Mouse (Mus musculus) left cerebral cortex, postnatal 36 days (tissue): ENCODE measurements around the gene Mpv17l2. TPM values are rescaled to one million over a fixed set of nuclear protein-coding genes. Genes with fewer than 3 reads are reported as not detected.
A peak's percentile ranks its signal among the peaks of the same experiment; 100 is the strongest.

ENCODE experiments used
- DNase-seq, 2 experiments: peaks; one replicate each; pipeline ENCODE4 v3.0.0; 2021 to 2022; ENCODE audit warnings: low spot score in 2 of 2, mixed read lengths in 1 of 2
- intact Hi-C: fragments of 180-260 bp; cut with DNase I; formaldehyde crosslinking; loops from one replicate; pipeline ENCODE4 v1.15.1; 2025
- total RNA-seq, 2 experiments: library from RNA; stranded (reverse); gene quantifications; 2 replicates each; pipeline ENCODE4 v1.2.3; 2021

The Mpv17l2 gene
- total RNA-seq, 2 experiments from 2014 or later: 33.9 to 41.5 TPM

DNA sequence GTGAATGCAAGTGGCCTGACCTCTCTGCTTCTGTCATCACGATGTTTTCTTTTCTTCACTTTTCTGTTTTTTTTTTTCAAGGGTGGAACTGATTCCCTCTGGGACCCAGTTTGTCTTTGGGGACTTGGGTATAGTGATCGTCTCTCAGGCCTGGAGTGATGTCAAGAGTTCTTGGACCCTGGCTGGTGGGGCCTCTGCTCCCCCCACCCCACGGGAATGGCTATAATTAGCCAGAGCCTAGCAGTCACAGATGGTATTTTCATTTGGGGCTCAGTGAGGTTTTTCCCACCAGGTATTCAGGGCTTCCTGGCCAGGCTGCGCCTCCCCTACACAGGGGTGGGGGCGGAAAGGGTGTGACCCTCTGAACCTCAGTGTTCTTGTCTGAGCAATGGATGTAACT is 19.1 kb downstream of the Mpv17l2 start:
- DNase-seq: no peak
- intact Hi-C loops: no loop called here

DNA sequence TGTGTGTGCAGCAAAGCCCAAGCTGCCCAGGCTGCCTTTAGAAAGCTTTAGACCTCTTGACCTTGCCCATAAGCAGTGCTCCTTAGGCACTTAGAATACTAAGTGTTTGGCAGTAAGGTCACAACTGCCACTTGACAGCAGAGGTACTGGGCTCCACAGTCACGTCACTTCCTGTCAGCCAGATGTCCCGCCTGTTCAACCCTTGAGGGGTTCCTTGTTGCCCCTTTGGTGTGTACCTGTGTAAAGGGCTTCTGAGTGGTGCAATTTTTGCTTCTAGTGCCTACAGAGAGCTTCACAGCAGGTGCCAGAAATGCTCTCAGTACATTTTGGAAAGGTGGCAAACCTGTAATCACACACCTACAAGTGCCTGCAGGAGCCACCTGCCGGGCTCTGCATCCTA is 22.5 kb downstream of the Mpv17l2 start:
- intact Hi-C loops: no loop called here
- DNase-seq: no peak

DNA sequence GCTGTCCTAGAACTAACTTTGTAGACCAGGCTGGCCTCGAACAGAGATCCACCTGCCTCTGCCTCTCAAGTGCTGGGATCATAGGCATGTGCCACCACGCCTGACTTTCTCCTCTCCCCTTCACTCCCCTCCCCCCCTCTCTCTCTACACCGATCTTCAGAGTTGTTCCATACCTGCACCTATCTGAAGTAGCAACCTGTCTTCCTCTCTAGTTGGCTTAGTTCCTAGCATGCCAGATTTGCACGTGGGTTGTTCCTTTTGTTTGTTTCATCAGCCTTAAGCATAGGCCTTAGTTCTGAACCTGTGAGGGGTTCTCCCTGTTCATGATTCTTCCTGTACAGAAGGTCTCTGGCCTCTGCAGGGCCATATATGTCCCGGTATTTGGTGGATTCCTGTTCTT is 23.0 kb downstream of the Mpv17l2 start:
- intact Hi-C loops: no loop called here
- DNase-seq: no peak

DNA sequence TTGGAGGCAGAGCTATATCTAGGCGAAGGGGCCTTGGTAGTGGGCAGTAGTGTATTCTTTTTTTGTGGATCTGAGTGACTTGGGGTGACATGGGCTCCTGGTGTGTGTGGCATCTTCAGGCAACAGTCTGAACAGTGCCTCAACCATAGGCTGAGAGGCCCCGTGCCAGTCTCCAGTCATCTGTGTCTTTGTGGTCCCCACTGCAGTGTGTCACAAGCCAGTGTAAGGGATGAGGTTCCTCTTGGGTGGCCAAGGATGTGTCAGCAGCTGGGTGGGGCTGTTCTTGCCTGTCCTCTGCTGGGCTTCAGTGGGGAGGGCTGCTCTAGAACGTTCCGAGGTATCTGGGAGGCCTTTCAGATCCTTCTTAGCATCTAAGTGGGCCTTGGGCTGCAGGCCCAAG is 29.8 kb downstream of the Mpv17l2 start:
- intact Hi-C loops: no loop called here
- no peak for DNase-seq

DNA sequence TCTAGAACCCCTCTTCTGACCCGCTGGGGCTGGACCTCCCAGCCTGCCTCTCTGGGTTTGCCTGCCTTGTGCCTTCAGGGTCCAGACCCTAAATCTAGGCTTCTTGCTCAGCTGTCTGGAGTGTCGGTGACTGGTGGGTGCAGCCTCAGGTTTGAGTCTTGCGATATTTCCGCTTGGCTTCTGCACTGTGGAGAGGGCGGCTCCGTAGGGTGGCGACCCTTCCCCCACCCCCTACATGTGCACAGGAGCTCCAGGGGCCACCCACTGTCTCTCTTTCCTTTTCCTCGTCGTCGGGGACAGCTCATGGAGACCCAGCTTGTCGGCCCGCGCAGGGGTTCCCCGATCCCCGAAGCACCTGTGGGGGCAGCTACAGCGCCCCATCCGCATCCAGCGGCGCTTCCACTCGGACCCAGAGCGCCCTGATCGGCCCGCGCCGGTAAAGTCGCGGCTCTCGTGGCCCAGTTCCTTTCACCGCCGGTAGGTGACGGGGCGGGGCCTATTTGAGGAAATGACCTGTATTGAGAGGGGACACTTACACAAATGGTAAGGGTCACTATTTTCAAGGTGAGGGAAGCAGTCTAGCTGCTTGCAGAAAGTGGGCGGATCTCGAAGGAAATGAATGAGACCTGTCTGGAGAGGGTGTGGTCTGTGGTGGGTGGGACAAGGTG is 30.8 kb downstream of the Mpv17l2 start:
- intact Hi-C loops: no loop called here
- DNase-seq: no peak

DNA sequence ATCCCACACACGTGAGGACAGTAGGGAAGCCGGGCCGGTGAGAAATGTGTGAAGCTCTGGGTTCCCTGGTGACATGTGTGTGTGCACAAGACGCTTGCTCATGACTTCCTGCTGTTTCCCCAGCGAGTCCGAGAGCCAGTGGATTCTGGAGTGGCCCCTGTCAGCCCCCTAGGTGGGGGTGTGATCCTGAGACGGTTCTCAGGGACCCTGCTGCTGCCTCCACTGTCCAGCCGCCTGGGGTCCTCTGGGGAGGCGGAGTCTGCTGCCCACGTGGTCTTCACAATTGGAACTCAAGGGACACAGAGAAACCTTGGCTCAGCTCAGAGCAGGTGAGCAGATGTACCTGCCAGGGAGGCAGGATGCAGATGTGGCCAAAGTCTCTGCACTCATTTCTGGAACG is 34.0 kb downstream of the Mpv17l2 start:
- intact Hi-C loops: no loop called here

DNA sequence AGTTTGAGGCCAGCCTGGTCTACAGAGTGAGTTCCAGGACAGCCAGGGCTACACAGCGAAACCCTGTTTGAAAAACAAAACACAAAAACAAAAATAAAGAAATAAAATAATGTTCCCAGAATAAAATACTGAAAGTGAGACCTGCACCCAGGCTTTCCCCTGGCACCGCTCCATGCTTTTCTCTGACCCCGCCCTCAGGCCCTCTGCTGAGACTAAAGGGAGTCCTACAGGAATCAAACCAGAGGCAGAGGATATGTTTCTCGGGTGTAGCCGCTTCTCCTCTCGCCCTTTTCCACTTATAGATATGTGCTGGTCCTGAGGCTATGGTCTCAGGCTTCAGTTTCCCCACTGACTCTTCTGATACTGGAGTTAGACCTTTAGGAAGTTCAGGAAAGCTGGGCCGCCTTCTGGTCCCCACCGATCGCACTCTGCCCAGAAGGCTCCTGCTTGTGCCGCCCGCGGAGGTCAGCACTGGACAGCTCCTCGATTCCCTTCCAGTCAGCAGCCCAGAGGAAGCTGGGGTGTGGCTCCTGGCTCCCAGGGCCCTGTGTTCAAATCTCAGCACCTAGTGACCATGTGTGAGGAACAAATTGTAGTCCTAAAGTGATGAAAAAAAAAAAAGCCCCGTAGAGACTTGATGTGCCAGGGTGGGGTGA is 34.8 kb downstream of the Mpv17l2 start:
- intact Hi-C loops: no loop called here
- no peak for DNase-seq

More for the DNA sequence above, 34.0 kb downstream of the Mpv17l2 start:
- DNase-seq: no peak

DNA sequence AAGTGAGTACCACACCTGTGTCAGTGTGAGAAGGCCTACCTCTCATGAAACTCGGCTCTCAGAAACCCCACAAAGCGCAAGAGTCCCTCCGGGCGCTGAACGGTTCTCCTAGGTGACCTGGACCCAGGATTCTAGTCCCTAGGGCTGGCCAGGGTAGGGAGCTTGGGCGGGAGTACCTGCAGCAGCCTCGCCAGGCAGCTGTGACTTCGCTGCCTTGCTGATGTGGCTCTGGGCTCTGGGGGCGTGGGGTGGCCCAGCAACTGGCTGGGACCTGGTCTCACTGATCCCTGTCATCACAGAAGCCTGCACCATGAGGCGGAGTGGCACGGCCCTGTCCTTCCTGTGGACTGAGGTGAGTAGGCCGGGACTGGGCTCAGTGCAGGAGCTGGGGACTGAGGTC is 36.5 kb downstream of the Mpv17l2 start:
- DNase-seq: no peak
- intact Hi-C loops: no loop called here

DNA sequence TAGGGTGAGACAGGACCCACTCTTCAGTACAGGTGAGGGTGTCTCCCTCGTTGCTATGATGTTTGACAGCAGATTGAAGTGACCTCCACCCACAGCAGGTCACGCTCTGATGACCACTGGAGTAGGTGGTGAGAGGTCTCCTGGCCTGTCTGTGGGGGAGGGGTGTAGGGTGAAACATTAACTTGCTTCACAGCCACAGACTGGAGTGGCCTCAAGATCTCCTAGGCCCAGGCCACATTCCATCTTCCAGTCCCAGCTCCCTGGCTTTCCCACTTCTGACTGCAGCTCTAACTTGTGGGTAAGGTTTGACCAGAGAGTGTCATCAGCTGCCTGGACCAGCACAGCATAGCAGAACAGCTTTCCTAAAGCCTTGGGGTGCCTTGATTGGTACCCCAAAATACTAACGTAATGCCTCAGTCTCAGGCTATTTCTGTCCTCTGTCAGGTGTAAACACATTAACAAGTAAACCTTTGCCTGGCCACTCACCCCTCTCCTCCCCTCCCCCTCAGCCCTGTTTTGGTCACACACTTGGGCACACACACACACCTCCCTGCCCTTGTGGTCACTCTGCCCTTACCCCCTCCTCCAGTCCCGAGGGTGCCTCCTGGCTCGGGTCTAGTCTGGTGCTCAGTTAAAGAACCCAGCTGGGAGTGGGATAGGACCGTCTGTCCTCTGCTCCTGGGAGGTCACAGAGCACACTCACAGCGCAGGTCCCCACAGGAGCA is 37.1 kb downstream of the Mpv17l2 start, which contains the start of gene Pde4c:
Pde4c (plus strand) TSS at position 235 of the 725 bp plus-strand sequence.
- no peak for DNase-seq
- intact Hi-C loops: no loop called here

DNA sequence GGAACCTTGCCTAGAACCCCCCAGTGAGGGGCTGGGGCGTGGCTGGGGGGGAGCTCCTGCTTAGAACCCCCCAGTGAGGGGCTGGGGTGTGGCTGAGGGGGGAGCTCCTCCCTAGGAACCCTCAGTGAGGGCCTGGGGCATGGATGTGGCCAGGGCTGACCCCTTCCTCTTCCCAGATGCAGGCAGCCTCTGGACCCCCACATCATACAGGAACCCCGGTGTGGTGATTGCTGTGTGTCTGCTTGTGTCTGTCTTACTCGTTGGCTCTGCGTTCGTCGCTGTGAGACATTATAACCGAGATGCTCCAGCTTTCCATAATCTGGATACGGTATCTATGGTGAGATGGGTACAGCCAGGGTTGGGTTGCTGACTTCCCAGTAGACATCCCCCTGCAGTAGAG is 39.1 kb downstream of the Mpv17l2 start:
- no peak for DNase-seq
- intact Hi-C loops: no loop called here

DNA sequence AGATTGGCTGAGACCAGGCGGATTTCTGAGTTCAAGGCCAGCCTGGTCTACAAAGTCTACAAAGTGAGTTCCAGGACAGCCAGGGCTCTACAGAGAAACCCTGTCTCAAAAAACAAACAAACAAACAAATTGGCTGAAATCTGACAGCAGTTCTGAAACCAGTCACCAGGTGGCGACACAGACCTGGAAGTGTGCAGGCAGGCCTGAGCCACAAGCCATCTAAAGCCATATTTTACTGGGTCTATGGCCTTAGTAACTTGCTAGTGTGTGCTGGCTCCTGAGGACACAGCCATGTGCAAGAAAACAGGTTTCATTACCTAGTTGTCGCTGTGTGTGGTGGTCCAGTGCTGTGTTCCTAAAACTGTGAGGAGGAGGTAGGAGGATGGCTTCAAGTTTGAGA is 40.0 kb downstream of the Mpv17l2 start:
- DNase-seq: peak; percentile 51 to 78
- intact Hi-C loops: loop anchor here (1.0 kb wide), 1 partner anchor 32 kb away; no protein-coding TSS in a partner anchor

DNA sequence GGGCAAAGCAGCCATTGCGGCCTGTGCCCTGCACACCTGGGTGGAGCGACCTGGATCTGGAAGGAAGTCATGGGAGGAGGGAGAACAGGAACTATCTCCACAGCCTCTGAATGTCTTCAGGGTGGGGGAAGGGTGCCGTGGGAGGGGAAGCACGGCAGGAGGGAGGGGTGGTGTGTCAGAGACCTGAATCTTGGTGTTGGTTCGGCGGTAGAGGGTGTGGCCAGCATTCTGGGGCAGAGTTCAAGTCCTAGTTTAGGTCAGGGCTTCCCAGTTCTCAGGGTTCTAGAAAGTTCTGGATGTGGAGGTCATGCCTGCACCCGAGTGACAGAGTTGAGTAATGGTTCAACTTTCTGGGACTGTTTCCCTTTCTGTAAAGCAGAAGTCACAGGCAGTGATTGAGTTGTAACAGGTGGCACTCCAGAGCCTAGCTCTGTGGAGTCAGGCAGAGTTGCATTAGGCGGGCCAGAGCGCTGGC is 40.9 kb downstream of the Mpv17l2 start:
- intact Hi-C loops: loop anchor here (1.0 to 2.0 kb wide), 2 partner anchors 32 to 121 kb away; no protein-coding TSS in a partner anchor
- no peak for DNase-seq

DNA sequence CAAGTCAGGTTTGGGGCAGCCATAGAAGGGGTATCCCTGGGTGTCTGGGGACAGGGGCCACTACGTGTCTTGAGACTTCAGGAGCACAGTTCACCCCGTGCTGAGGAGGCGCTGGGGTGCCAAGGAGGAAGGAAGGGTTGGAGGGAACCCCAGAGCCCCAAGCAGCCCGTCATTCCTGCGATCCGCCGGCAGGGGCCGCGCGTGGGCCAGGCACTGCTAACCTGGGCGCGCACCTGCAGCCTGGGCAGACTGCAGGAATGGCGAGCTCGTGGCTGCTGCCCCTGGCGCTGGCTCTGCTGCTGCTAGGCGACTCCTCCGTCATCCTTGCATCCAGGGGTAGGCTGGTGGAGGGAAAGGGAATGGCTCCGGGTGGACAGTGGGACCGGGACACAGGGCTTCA is 42.4 kb downstream of the Mpv17l2 start, which contains the start of gene Gm3336:
Gm3336 (plus strand) TSS at position 247 of the 400 bp plus-strand sequence.
- intact Hi-C loops: loop anchor here (2.0 kb wide), 1 partner anchor 123 kb away; no protein-coding TSS in a partner anchor
- DNase-seq: peak; percentile 54 to 60

DNA sequence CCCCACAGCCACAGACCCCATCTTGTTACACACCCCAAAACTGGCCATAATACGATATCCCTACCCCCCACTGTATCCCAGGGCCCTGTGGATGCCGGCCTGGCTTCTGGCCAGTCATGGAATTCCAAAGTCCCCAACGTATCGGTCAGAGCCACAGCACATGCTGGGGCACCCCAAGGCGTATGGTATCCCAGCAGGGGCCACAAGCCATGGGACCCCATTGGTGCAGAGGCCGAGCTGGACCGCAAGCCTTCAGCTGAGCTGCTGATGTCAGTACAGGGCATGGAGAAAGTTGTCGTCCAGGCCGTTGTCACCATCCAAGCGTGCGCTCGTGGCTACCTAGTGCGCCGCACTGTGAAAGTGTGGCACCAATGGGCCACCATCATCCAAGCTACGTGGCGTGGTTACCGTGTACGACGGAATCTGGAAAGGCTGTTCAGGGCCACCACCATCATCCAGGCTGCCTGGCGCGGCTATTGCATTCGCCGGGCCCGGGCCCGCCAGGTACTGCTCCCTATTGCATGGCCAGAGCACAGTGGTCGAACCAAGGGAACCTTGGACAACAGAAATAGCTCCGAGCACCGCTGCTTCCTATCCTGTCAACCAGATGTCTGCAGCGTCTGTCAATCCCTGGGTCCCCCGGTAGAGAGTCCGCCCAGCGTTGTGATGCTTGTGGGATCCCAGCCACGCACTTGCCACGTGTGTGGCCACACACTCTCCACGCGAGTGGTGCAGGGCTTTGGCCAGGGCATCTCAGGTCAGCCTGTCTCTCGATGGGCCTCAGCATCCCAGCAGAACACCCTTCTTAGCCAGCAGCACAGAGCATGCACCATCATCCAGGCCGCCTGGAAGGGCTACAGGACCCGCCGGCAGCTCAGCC is 44.0 kb downstream of the Mpv17l2 start:
- intact Hi-C loops: no loop called here
- DNase-seq: no peak

DNA sequence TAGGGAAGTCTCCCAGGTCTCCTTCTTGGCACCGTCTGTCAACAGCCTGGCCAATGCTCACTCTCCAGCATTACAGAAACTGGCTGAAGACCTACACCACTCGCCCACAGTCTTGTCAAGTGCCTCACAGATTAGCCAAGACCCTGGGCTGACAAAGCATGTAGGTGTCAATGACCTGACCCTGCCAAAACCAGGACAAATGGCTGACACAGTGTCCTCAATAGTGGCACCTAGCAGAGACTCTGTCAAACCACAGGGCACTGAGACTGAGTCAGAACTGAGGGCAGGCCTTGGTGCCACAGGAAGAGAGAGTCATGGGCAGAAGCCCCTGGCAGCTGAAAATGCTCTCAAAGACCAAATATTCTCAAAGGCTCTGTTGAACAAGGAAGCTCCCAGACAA is 45.7 kb downstream of the Mpv17l2 start:
- no peak for DNase-seq
- intact Hi-C loops: no loop called here

DNA sequence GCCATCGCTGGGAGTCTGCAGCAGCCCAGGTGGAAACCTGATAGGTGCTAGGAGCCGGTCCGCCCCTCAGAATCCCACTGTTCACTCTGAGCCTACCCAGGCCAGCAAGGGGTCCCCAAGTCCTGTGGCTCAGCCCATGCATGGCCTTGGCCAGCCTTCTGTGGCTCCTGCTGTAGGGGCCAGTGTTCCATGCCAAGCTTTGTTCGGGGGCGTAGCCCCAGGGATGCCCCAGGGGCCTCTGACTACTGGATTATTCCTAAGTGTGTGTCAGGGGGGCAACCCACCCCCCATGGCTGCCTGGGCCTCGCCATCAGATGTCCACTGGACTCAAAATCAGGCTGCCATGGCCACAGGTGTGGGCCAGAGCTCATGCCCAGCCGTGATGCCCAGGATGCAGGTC is 46.8 kb downstream of the Mpv17l2 start:
- no peak for DNase-seq
- intact Hi-C loops: no loop called here

DNA sequence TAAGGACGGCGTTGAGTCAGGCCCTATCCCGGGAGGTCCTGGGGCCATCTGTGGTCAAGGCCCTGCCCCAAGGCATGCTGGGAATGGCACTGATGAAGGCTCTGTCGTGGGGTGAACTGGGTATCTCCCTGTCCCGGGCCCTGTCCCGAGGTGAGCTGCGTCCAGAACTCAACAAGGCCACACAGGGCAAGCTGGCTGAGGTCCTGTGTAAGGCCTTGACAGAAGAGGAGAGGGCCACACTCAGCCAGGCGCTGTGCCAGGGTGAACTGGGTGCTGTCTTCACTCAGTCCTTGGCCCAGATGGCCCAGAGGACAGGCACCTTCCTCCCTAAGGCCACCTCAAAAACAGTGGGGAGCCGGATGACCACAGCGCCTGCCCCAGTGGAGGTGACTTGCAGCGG is 49.7 kb downstream of the Mpv17l2 start:
- no peak for DNase-seq
- intact Hi-C loops: no loop called here

DNA sequence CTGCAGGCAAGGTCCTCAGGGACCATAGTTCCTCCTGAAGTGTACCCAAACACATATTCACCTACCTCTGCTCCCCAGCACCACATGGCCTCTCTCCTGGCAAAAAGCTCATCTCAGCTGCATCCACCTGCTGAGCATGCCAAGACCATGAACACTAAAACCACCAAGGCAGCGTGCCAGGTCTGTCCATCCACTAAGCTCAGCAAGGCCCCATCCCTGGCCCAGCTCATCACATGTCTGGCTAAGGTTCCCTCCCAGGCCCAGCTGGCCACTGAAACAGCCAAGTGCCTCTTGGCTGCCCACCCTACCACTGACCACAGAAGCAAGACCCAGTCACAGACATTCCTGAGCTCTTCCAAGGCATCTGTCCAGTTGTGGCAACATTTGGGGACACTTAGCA is 50.5 kb downstream of the Mpv17l2 start:
- intact Hi-C loops: no loop called here
- DNase-seq: no peak

DNA sequence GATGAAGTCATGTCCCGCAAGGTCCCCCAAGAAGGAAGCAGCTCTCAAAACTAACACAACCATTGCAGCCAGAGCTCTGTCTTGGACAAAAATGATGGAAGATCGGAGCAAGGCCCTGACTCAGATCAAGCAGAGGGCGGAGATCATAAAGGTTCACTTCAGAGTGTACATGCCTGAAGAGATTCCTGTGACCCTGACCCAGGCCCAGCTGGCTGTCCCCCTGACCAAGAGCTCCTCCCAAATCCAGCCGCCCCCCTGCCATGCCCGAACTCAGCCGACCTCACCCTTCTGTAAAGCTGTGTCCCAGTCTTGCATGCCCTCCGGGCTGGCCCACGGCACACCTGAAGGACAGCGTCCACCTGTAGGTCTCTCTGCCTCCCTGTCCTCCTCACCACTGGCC is 51.0 kb downstream of the Mpv17l2 start:
- intact Hi-C loops: loop anchor here (10.0 kb wide), 1 partner anchor 45 kb away; the partner anchor contains the start of gene Rab3a
- DNase-seq: no peak
